Mouse (Mus musculus) neutrophil, adult 5-6 weeks (primary cell): ENCODE measurements around the gene Nusap1. TPM values are rescaled to one million over a fixed set of nuclear protein-coding genes. Genes with fewer than 3 reads are reported as not detected.
"Not testable (repeated sequence)": the region's sequence is repeated elsewhere in the genome, so short reads cannot be mapped to it uniquely, and the experiment has no call there.

Experiments used
- ATAC-seq: fragments of 151-379, 151-347 bp; 2 replicates; pipeline ENCODE4 v1.8.0; 2017; ENCODE audit warnings: mild to moderate bottlenecking, moderate TSS enrichment; ENCODE audit not compliant: insufficient number of reproducible peaks, poor library complexity, low FRiP score, severe bottlenecking; ENCODE audit errors: extremely low read depth
- total RNA-seq: library from RNA; stranded (forward); fragments of 200-1000 nt; gene quantifications from 2 replicates; pipeline ENCODE4 v1.2.3, GENCODE M21; 2017

Gene Nusap1
- 2.8 TPM in 2 replicates for total RNA-seq

GRCm38 (mm10) chr2:119618199-119618982 is at the start of gene Nusap1, which contains the start of gene Oip5:
Gene Nusap1, plus strand, starts transcription at chr2:119618298.
Gene Oip5, minus strand, starts transcription at chr2:119618469.
- ATAC-seq = peak; percentile 100

- ATAC-seq = no peak
These were observed 45.6 kb upstream of the Nusap1 start for GRCm38 (mm10) chr2:119572471-119572870.

- ATAC-seq = no peak
These were observed 36.5 kb upstream of the Nusap1 start for GRCm38 (mm10) chr2:119581571-119581970.

- ATAC-seq = no peak
These were observed 34.7 kb upstream of the Nusap1 start for GRCm38 (mm10) chr2:119583439-119583838.

- ATAC-seq = no peak
These were observed 33.8 kb upstream of the Nusap1 start for GRCm38 (mm10) chr2:119584282-119584681.

GRCm38 (mm10) chr2:119587383-119587782 is 30.7 kb upstream of the Nusap1 start:
- ATAC-seq = peak; percentile 84

- no peak for ATAC-seq
These were observed 26.9 kb upstream of the Nusap1 start for GRCm38 (mm10) chr2:119591247-119591646.

GRCm38 (mm10) chr2:119593765-119594112 is 24.4 kb upstream of the Nusap1 start:
- ATAC-seq = no peak

- ATAC-seq = peak; percentile 98
These were observed 23.8 kb upstream of the Nusap1 start for GRCm38 (mm10) chr2:119594113-119594981.

- ATAC-seq = no peak
These were observed 22.8 kb upstream of the Nusap1 start for GRCm38 (mm10) chr2:119595308-119595707.

GRCm38 (mm10) chr2:119596781-119597330 is 21.2 kb upstream of the Nusap1 start:
- ATAC-seq = no peak

GRCm38 (mm10) chr2:119601027-119601426 is 17.1 kb upstream of the Nusap1 start:
- ATAC-seq = no peak

- ATAC-seq = not testable (repeated sequence)
These were observed 16.5 kb upstream of the Nusap1 start for GRCm38 (mm10) chr2:119601575-119601974.

GRCm38 (mm10) chr2:119602488-119602887 is 15.6 kb upstream of the Nusap1 start:
- ATAC-seq = no peak

GRCm38 (mm10) chr2:119603909-119604308 is 14.2 kb upstream of the Nusap1 start:
- no peak for ATAC-seq

- ATAC-seq = no peak
These were observed 12.6 kb upstream of the Nusap1 start for GRCm38 (mm10) chr2:119605361-119605973.

GRCm38 (mm10) chr2:119607023-119607422 is 11.1 kb upstream of the Nusap1 start:
- ATAC-seq = no peak

GRCm38 (mm10) chr2:119617841-119618198 is 278 bp upstream of the Nusap1 start:
- ATAC-seq = no peak

- ATAC-seq = not testable (repeated sequence)
These were observed 904 bp downstream of the Nusap1 start for GRCm38 (mm10) chr2:119619002-119619401.
